Mouse (Mus musculus): ENCODE data around the gene Tmem147.
"Not testable (repeated sequence)": the region's sequence is repeated elsewhere in the genome, so short reads cannot be mapped to it uniquely, and the experiment has no call there.

Gene Tmem147

DNA sequence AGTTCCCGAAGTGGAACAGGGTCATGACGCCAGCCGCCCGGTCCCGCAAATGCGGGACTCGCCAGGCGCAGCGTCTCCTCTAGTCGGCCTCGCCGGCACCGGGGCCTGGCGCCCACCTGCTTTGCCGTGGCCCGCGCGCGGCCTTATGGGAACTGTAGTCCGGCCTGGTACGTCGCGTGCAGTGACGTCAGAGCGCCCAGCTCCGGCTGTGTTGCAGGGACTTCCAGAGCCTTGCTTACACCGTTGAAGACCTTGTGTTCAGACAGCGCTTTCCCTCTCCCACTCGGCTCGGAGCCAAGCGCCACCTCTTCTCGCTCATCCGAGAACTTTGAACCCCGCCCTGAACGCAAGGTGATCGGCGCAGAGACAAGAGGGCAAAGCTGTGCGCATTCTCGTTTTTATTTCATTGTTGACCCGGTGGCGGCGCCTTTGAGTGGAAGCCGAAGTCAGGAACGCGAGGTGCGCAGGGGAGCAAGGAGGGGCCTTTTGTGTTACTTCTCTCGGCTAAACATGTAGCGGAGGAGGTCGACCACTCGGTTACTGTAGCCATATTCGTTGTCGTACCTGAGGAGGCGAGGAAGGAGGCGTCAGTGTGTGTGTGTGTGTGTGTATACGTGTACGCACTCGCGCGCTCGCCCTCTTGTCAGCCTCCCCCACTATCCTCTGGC, at the start of gene Tmem147:
Tmem147 (minus strand) TSS at position 145 of the 668 bp plus-strand sequence.
- peak; percentile 96 for DNase-seq (ENCODE audit: low read depth, low spot score)

DNA sequence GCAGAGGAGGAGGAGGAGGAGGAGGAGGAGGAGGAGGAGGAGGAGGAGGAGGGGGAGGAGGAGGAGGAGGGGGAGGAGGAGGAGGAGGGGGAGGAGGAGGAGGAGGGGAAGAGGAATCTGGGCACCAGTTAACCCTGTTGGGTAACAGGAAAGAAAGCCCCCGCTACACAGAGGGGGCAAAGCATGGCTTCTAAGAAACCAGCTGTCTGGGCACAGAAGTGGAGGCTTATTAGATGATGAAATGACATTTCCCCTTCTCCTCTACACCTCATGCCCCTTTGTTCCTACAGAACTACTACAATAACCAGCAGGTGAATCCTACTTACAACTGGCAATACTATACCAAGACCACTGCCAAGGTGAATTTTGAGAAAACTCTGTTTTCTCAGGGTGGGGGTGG, 48.6 kb upstream of the Tmem147 start:
- DNase-seq (ENCODE audit: low read depth, low spot score): no peak

DNA sequence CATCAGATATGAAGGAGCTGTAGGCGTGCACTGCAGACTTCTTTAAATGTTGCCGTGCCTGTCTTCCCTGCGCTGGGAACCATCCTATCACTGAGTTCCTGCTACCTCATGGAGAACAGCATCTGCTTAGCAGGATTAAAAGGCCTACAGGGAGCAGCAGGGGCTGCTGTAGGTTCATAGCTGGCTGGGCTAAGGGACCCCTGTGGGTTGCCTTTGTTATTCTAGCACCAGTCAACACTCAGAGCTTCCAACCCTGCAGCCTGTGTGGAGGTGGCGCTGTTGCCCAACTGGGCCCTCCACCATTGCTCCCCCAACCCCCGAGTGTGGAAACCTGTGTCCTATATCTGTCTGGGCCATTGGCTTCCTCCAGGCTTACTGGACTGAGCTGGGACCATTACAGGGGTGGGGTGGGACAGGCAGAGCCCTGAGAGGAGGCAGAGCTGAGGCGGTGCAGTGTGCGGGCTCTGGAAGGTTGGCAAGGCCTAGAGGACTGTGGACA, 47.8 kb upstream of the Tmem147 start:
- DNase-seq (ENCODE audit: low read depth, low spot score): no peak

DNA sequence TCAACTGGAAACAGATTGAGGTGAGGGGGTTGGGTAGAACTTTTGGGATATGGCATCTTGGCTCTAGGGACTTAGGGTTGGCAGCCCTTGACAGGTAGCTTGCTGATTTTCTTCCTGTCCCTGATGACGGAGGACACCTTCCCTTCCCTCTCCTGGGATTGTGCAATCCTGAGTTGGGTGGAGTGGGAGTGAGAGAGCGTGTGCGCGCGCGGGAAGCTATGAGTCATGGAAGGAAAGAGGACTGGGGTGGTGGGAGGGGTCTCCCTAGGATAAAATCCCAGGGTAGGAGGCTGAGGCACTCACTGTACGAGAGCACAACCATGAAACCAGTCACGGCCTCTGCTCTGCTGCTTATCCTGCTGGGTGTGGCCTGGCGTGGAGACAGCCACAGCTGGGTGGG, 46.8 kb upstream of the Tmem147 start:
- no peak for DNase-seq (ENCODE audit: low read depth, low spot score)

DNA sequence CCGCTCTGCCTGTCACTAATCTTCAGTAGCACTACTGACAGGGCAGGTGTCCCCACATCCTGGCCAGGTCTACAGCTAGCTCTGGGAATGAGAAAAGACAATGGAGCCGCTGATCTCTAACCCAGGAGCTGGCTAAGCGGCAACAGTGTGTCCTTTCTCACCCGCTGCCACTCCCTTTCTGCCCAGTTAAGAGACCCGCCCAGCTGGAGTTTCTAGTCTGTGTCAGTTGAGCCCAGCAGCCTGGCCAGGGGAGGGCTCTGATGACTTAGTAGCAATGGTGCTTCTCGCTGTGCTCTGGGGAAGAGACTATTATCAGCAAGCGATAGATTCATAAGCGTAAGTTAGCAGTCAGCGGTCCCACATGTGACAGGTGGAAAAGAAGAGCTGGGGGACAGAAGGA, 39.9 kb upstream of the Tmem147 start:
- DNase-seq (ENCODE audit: low read depth, low spot score): no peak

DNA sequence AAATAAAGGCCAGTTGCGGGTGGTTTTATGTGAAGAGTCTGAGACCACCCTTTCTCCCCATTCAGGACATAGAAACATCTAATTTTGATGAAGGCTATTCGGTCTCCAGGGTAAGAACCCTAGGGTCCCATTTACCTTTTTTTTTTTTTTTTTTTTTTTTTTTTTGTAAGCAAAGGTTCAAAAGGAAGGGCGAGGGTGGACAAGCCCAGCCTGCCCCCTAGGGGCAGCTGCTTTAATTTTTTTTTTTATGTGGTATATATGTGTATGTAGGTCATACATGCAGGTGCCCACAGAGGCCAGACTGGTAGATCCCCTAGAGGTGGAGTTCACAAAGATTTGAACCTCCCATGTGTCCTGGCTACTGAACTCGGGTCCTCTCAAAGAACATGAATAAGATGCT, 37.1 kb upstream of the Tmem147 start:
- DNase-seq (ENCODE audit: low read depth, low spot score): no peak

DNA sequence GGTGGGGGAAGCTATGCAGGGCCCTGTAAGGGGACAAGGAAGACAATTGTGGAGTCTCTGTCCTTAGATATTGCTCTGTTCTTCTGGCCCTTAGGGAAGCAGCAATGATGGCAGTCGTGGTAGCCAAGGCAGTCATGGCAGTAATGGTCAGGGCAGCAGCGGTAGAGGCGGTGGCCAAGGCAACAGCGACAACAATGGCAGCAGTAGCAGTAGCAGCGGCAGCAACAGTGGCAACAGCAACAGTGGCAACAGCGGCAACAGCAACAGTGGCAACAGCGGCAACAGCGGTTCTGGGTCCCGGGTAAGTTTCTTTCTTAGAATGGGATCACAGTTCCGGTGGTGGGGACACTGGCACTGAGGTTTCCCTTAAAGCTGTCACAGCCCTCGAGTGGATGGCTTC, 35.8 kb upstream of the Tmem147 start:
- DNase-seq (ENCODE audit: low read depth, low spot score): no peak

DNA sequence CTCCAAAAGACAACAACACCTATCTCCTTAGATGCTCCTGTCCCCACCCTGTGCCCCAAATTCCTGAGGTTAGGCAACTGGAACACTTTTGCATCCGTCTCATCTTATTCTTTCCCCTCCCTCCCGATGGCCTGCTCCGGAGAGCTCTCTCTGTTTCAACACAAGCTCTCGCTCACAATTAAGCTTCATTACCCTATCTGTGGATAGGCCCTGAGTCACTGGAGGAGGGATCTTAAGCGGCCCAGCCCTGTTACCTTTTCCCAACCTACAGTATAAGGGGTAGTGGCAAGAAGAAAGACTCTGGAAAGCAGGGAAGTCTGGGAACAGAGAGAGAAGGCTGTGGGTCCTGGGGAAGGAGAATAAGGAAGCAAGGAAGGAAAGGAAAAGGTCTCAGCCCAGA, 34.1 kb upstream of the Tmem147 start, which contains the start of gene Dmkn:
Dmkn (plus strand) TSS at position 301 of the 400 bp plus-strand sequence.
- no peak for DNase-seq (ENCODE audit: low read depth, low spot score)

DNA sequence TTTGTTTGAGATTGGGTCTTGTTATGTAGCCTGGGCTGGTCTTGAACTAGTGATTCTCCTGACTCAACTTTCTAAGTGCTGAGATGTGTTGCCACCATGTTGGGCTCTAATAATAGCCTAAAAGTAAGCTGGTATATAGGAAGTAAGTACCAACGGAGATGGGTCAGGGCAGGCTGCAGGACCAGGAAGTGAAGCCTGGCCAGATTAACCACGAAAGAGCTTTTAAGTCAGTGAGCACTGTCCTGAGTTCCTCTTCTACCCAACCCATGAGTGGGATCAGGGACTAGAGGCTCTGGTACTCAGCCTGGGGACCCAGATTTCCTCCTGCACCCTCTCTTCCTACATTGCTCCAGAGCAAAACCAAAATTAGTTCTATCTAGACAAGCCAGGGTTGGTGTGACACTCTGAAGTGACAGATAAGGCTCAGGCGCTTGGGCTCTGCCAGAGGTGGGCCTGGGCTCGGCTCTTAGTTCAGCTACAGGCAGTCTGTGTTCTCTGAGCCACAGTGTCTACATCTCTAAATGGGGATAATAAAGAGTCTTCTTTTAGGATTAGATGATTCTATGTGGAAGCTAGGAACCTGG, 32.5 kb upstream of the Tmem147 start:
- no peak for DNase-seq (ENCODE audit: low read depth, low spot score)

DNA sequence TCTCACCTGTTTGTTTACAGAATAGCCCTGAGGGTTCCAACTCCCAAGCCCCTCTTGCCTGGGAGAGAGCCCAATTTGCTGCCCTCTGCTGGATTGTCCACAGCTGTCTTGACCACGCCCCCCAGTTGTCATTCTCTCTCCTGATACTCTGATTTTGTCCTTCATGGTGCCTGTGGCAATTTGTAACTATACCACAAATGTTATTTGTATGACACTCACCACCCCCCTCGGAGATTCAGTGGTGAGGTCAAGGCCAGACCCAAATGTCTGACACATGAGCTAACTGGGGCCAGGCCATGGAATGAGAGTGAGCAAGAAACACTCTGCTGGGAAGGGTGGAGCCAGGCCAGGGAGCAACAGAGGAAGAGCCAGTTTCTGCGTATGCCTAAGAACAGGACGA, 29.5 kb upstream of the Tmem147 start:
- DNase-seq (ENCODE audit: low read depth, low spot score): no peak

DNA sequence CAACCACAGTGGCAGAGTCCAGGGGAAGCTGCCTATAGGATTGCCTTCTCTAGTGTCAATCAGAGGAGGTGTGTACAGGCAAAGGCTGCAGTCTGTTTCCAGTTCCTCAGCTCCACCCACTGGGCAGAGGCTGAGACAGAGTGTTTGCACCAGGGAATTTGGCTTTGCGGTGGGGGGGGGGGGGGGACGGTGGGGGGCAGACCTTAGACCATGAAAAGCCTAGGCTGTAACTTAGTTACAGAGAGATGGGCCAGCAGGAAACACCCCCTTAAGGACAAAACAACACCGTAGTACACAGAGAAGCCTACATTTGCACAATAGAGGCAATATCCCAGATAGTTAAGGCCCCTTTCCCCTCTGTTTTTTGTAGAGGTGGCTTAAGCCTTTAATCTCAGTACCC, 27.7 kb upstream of the Tmem147 start:
- no peak for DNase-seq (ENCODE audit: low read depth, low spot score)

DNA sequence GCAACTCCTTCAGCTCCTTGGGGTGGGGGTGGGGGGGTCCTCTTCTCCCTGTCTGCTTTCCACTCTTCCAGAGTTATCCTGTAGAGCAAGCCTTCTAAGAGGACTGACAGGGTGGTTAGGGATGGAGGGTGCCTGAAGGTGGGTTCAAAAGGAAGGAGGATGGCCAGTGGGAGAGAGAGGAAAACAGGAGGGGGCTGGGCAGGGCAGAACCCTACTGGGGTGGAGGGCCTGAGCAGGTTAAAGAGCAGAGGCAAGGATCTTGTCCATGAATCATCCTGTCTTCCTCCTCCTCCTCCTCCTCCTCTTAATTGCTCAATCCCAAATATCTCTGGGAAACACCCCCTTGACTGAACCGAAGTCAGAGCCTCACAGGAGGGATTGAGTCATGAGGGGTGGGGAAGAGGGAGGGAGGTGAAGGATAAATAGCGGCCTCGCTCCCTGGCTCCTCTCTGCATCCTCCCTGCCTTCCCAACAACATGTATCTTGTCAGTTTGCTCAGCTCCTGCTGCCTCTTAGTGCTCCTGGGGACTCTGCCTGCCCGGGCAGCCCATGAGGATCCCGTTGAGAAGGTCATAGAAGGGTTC, 21.8 kb upstream of the Tmem147 start, which contains the start of gene Sbsn:
Sbsn (plus strand) TSS at position 386 of the 584 bp plus-strand sequence.
- no peak for DNase-seq (ENCODE audit: low read depth, low spot score)

DNA sequence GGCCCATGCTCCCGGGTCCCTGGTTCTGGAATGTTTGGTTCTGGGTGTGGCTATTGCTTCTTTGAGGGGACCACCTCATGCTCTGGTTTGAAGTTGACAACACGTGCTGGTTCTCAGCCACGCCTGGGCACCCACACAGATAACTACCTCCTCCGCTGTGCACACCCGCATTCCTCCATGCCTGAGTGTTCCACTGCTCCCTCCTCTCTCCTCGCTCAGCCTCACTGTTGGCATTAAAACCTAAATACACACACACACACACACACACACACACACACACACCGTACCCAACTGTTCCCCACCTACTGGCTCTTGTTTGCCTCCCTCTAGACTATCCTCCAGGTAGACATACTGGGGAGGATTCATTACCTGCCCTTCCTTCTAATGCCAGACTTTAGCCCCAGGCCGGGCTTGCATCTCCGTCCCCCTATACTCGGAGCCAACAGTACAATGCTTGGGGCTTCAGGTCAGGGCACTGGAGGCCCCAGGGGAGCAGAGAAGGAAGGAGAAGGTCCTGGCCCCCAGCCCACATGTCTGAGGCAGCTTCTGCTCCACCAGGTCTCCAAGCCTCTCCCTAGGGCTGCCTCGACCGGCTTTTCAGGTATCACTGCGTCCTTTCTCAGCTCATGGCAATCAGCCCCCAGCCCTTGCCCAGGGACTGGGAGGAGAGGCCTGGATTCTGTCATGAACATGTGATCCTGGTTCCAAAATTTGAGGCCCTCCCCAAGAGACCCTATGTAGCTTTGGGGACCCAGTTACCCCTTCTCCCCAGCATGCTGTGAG, 20.7 kb upstream of the Tmem147 start:
- DNase-seq (ENCODE audit: low read depth, low spot score): no peak

DNA sequence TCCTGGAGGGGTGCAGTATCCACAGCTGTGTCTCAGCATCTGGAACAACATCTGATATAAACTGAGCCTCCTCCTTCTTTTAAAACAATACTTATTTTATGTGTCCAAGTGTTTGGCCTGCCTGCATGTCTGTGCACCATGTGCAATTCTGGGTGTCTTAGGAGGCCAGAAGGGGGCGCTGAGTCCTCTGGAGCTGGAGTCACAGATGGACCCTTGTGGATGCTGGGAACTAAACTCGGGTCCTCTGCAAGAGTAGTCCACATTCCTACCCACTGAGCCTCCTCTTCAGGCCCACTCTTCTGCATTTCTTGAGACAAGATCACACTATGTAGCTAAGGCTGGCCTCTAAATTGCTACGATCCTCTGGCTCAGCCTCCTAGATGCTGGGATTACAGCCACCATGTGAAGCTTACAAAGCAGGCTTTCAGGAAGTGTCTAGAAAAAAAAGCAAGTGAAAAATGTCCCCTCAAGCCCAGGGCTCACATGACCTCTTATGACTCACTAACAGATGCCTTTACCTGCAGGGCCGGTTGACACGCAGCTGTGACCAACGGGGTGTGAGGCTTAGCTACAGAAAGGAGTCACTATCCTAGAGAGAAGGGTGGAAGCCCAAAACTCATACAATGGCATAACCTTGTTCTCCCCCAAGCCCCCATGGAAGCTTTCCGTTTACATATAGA, 18.3 kb upstream of the Tmem147 start:
- no peak for DNase-seq (ENCODE audit: low read depth, low spot score)

DNA sequence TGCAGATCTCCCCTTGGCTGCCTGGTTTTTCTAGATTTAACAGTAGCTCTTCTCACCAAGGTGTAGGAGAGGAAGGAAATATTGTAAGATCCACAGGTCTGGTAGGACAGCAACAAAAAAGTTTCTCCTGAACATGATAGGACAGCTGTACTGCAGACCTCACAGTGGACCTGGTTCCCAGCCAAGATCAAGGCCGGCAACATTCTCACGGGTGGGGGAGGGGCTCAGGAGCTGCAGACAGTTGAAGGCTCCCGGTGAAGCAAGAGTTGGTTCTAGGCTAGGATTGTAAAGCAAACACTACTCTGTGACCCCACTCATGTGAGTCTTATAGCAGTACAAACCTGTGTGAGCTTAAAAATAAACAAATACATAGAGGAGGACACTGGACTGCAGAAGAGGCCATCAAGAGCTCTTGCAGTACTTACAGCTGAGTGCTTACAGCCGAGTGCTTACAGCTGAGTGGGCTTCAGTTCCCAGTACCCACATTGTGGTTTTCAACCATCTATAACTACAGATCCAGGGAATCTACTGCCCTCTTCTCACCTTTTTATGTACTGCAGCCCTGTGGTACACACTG, 14.8 kb upstream of the Tmem147 start:
- DNase-seq (ENCODE audit: low read depth, low spot score): no peak

DNA sequence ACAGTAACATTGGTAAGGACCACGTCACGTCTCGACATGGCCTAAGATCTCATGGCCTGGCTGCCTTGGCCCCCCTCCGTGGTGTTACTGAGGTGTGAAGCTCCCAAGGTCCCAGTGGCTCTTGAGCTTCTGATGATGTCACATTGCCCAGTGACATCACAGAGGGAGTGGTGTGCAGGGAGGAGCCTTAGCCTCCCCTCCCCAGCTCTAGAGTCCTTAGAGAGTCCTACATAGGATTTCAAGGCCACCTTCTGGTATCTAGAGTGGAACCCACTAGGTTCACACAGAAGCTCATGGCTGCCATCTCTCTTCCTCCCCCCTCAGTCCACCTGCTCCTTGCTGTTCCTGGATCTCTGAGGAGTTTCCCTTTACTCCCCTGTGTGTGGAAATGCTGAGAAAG, 14.3 kb upstream of the Tmem147 start, which contains the start of gene Gapdhs:
Gapdhs (minus strand) TSS at position 65 of the 400 bp plus-strand sequence.
- DNase-seq (ENCODE audit: low read depth, low spot score): not testable (repeated sequence)

DNA sequence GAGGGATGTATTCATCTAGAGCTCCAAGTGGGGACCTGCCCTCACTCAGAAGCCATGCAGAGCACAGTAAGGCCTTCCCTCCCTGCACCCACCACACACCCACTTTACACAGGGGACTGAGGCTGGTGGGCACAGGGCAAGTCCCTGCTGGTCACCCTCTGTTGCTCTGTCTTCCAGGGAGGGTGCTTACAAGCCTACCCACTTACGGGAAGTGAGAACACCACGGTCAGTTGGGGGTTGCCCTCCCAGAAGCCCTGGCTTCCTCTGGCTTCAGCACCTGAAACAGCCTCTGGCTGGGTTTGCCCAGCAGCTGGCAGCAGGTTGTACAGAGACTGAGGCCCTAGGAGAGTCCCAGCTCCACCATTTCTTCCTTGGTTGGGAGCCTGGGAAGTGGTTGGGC, 13.2 kb upstream of the Tmem147 start:
- DNase-seq (ENCODE audit: low read depth, low spot score): not testable (repeated sequence)

DNA sequence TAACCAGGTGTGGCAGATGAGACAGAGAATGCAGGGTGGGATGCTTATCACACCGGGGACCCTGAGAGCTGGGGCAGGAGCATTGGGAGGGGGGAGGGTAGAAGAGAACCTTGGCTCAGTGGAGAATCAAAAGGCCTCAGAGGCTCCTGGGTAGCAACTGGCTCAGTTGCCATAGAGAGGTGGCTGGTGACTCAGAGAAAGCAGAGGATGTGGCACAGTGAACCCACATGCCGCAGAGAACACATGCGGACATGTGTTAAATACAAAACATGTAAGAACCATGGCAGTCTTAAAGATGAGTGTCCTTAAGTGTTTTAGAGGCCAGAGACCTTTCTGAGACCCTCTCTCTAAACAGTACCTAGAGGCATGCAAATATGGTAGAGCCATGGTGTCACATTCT, 6.9 kb upstream of the Tmem147 start:
- DNase-seq (ENCODE audit: low read depth, low spot score): no peak

DNA sequence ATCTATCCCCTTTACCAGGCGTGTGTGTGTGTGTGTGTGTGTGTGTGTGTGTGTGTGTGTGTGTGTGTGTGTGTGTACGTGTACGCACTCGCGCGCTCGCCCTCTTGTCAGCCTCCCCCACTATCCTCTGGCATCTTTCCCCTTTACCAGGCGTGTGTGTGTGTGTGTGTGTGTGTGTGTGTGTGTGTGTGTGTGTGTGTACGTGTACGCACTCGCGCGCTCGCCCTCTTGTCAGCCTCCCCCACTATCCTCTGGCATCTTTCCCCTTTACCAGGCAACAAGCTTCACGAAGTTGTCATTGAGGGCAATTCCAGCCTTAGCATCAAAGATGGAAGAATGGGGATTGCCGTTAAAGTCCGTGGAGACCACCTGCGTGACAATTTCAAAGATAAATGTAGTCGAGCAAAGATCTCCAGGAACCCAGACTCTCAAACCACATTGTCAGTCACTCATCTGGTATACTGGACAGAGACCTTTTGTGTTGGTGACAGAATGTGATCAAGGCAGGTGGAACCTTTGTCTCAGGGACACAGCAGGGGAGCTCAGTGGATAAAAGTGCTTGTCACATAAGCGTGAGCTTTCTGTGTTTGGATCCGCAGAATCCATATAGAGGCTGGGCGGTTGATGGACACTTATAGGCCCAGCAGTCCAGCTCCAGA, 853 bp upstream of the Tmem147 start:
- peak; percentile 24 for DNase-seq (ENCODE audit: low read depth, low spot score)

DNA sequence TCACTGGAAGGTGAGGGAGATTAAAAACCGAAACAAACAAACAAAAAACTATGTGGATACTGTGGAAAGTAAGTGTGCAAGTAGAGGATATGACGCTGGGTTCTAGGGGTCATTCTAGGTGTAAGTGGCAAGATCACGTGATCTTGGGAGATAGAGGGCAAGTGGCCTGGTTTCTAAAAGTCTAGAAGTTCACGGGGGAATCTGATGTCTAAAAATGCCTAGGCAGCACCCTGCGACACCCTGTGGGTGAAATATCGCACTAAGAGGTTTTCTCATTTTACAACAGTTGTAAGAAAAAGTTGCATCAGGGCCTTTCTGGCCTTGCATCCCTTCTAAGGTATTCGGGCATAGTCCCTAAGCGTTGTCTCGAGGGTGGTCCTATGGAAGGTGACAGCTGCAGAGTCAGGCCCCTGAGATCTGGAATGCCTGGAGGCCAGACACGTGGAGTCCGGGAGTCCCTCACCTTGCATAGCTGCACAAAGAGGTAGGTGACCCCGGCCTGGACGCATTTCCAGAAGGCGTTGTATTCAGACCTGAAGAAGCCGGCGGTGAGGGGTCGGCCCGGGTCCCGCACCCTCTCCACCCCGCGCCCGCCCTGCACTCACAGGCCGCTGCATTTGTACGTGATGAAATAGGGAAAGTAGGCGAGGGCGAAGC, 473 bp downstream of the Tmem147 start:
- peak; percentile 44 for DNase-seq (ENCODE audit: low read depth, low spot score)
